Mouse (Mus musculus) MEL-GATA-1-ER (cell line): ENCODE results near the gene Zfp457.
"Not testable (repeated sequence)": the region's sequence is repeated elsewhere in the genome, so short reads cannot be mapped to it uniquely, and the experiment has no call there.

Experiments used
- DNase-seq: peaks from one replicate; pipeline ENCODE4 v3.0.0-alpha.2; 2012; ENCODE audit warnings: low read depth; ENCODE audit errors: extremely low read depth

Gene Zfp457

DNA sequence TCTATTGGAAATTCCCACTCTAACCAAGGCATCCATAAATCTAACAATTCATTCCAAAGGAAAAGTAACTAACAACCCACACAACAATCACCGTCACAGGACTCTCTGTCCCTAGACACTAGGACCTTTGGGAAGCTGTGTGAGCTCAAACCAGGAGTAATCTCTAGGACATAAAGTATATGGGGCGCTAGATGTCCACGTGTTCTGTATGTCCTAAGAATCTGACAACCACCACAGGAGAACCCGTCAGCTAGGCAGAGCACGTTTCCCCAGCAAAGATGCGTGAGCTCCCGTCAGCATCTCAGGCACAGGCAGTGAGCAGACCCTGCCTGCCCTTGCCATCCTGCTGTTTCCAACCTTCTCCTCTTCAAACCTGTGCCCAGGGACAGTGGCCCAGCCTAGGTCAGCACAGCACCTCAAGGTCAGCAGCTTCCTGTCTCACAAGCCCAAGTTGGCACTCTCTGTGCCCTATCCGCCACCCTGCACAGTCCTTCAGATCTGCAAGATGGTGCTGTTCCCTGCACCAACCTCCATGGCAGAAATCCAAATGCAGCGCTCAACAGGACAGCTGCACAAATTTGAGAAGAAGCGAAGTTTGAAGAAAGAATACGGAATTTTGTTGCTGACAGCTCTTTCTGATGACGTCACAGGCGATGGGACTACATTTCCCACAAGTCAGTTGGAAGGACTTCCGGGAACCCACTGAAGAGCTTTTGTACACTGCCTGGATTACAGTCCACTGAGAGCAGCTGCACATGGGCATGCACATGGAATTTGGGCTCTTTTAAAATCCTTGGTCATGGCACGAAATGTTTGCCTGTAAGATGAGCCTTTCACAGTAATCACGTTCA lies at the start of gene Zfp457:
TSS of gene Zfp457 (minus strand) at position 664 of the 851 bp plus-strand sequence.
- DNase-seq: peak; percentile 80

GRCm38 (mm10) chr13:67351854-67352253 lies 45.6 kb upstream of the Zfp457 start:
- no peak for DNase-seq

GRCm38 (mm10) chr13:67343422-67343821 lies 37.1 kb upstream of the Zfp457 start:
- DNase-seq: no peak

DNA sequence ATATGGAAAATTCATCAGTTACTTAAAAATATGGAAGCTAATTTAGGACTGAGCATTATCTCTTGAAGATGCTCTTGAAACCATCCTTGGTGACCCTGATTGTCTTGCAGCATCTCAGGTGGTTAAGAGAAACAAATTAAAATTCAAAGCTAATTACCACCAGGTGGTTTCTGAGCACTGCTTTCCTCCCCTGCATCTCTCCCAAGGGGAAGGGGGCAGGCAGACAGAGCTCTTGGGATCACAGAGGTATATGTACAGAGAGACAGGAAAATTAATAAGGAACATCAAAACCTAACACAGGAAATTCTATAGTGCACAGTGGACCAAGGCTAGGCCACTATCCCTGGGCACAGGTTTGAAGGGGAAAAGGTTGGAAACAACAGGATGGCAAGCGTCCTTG lies 26.6 kb upstream of the Zfp457 start:
- DNase-seq: no peak

- DNase-seq: no peak
These were observed 25.9 kb upstream of the Zfp457 start, which contains the start of gene Zfp595 for GRCm38 (mm10) chr13:67332019-67332724. Gene Zfp595, minus strand, starts transcription at chr13:67332570.

- DNase-seq: no peak
These were observed 433 bp upstream of the Zfp457 start for GRCm38 (mm10) chr13:67306718-67307117.

GRCm38 (mm10) chr13:67278314-67278713 lies 28.0 kb downstream of the Zfp457 start, which contains the start of gene Zfp458:
Gene Zfp458, minus strand, starts transcription at chr13:67278466.
- no peak for DNase-seq

DNA sequence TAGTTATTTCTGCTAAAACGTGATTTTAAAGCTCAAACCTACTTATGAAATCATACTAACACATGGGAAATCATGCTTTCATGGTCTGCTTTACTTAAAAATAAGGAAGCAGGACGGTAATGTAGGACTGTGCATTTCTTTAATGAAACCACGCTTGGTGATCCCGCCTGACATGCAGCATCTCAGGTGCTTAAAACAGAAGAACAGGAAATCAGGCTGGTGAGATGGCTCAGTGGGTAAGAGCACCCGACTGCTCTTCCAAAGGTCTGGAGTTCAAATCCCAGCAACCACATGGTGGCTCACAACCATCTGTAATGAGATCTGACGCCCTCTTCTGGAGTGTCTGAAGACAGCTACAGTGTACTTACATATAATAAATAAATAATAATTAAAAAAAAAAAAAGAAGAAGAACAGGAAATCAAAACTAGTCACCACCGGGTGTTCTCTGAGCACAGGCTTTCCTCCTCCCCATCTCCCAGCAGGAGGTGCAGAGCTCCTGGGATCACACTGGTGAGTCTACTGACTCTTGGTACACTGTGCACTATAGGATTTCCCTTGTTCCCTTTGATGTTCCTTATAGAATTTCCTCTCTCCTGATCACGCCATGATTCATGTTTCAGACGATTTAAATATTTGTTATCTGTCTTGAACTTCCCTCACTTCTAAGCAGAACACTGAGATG lies 36.8 kb downstream of the Zfp457 start:
- DNase-seq: not testable (repeated sequence)

DNA sequence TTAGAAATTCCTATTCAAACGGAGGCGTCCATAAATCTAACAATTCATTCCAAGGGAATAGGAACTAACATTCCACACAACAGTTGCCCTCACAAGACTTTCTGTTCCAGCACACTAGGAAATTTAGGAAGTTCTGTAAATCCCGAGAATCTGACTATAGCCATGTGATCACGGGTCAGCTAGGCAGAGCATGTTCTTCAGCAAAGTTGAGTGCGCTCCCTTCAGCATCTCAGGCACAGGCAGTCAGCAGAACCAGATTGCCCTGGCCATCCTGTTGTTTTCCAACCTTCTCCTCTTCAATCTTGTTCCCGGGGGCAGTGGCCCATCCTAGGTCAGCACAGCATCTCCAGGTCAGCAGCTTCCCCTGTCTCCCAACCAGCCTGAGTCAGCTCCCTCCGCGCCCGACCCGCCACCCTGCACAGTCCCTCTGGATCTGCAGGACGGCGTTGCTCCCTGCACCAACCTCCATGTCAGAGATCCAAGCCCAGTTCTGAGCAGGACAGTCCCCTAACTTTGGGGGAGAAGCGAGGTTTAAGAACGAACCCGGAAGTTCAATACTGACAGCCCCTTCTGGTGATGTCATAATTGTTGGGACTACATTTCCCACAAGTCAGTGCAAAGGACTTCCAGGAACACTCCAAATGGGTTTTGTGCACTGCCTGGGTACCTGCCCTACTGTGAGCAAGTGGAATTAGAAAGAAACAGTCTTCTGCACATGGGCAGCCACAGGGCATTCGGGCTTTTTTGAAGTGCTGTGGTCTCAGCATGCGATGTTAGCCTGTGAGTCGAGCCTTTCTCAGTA lies 37.5 kb downstream of the Zfp457 start:
- DNase-seq: peak; percentile 83
